Mouse (Mus musculus) small intestine, adult 2 months (tissue): Measurements from ENCODE around the gene Fam13a.

Experiments used
- CTCF ChIP-seq: fragments of 200-500 bp; IDR thresholded peaks from 2 replicates; pipeline ENCODE4 v1.5.1; 2012; ENCODE audit warnings: low read depth, mild to moderate bottlenecking, control low read depth, inconsistent platforms, low read length, moderate library complexity, mixed read lengths; ENCODE audit not compliant: insufficient replicate concordance, insufficient read length; ENCODE audit errors: extremely low read depth
- POLR2A ChIP-seq: fragments of 200-500 bp; IDR thresholded peaks from 2 replicates; pipeline ENCODE4 v1.6.1; 2012; ENCODE audit warnings: low read depth, mild to moderate bottlenecking, control low read depth, inconsistent platforms, low read length, moderate library complexity

DNA sequence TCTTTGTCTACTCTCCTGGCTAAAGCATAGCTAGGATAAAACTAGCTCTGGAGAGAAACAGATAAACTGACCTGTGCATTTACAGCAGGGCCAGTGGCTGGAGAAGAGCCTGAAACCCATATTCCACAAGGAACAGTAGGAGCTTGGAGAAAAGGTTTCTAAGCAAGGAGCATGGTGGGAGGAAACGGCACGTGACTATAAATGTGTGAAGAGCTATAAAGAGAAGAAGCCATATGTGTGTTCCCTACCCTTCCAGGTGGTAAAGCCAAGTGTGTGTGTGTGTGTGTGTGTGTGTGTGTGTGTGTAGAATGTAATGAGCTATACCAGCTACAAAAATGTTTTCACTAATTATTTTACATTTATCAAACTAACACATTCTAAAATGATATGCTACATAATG, 82.1 kb downstream of the Fam13a start:
- TF ChIP-seq CTCF (no peak), POLR2A (no peak)
